Mouse (Mus musculus) gastrocnemius, postnatal 36 days (tissue): Measurements from ENCODE around the gene Sec14l3. TPM values are rescaled to one million over a fixed set of nuclear protein-coding genes. Genes with fewer than 3 reads are reported as not detected.

ENCODE experiments used
- DNase-seq, 2 experiments: peaks; one replicate each; pipeline ENCODE4 v3.0.0; 2022
- intact Hi-C: fragments of 180-260 bp; cut with DNase I; formaldehyde crosslinking; loops from one replicate; pipeline ENCODE4 v1.15.1; 2025
- total RNA-seq, 2 experiments: library from RNA; stranded (reverse); gene quantifications; 2 replicates each; pipeline ENCODE4 v1.2.3; 2021

Sec14l3 gene
- total RNA-seq, 2 experiments from 2014 or later = not detected

- intact Hi-C loops = loop anchor here (2.0 kb wide), 1 partner anchor 28 kb away; the partner anchor contains the start of gene Mtfp1
- DNase-seq = no peak
These were observed 58.3 kb downstream of the Sec14l3 start, which contains the start of gene Sec14l2 for GRCm38 (mm10) chr11:4122742-4123579. Sec14l2 (minus strand) TSS chr11:4123415.

GRCm38 (mm10) chr11:4123922-4124321 is 59.3 kb downstream of the Sec14l3 start:
- intact Hi-C loops = loop anchor here (2.0 kb wide), 1 partner anchor 29 kb away; the partner anchor contains the start of gene Mtfp1

GRCm38 (mm10) chr11:4127059-4127458 is 62.4 kb downstream of the Sec14l3 start:
- DNase-seq = no peak
- intact Hi-C loops = no loop called here

More at GRCm38 (mm10) chr11:4123922-4124321, 59.3 kb downstream of the Sec14l3 start:
- no peak for DNase-seq

Other genes starting within 250 kb of the Sec14l3 start
- under 1 TPM; 0.30 to 0.66 TPM for gene Osbp2, start 200.9 kb upstream of the Sec14l3 start, total RNA-seq
- gene 4921536K21Rik, start 169.7 kb upstream of the Sec14l3 start, total RNA-seq = under 1 TPM; 0.10 to 0.13 TPM
- 10 to 100 TPM in 1 of 2 experiments, 1 to 10 TPM in 1; 5.9 to 11.4 TPM for gene Dusp18, start 169.6 kb upstream of the Sec14l3 start, total RNA-seq
- 10 to 100 TPM; 20.4 to 21.2 TPM for gene Slc35e4, start 150.2 kb upstream of the Sec14l3 start, total RNA-seq
- 10 to 100 TPM; 15.3 to 15.5 TPM for gene Tcn2, start 132.7 kb upstream of the Sec14l3 start, total RNA-seq
- gene Pes1, start 100.9 kb upstream of the Sec14l3 start, total RNA-seq = 10 to 100 TPM; 31.3 to 35.5 TPM
- not detected for gene 4930556J24Rik, start 88.1 kb upstream of the Sec14l3 start, total RNA-seq
- gene Gal3st1, start 81.2 kb upstream of the Sec14l3 start, total RNA-seq = under 1 TPM; 0.26 to 0.42 TPM
- gene Sec14l4, start 33.4 kb upstream of the Sec14l3 start, total RNA-seq = not detected
- 10 to 100 TPM; 52.1 to 53.4 TPM for gene Mtfp1, start 30.6 kb downstream of the Sec14l3 start, total RNA-seq
- under 1 TPM; 0.33 to 0.42 TPM for gene Sec14l2, start 58.6 kb downstream of the Sec14l3 start, total RNA-seq
- 1 to 10 TPM; 4.4 to 5.5 TPM for gene Rnf215, start 70.4 kb downstream of the Sec14l3 start, total RNA-seq
- 1 to 10 TPM; 2.6 to 2.8 TPM for gene Ccdc157, start 95.5 kb downstream of the Sec14l3 start, total RNA-seq
- 10 to 100 TPM; 16.2 to 17.0 TPM for gene Sf3a1, start 95.5 kb downstream of the Sec14l3 start, total RNA-seq
- 1 to 10 TPM; 3.7 to 4.4 TPM for gene Tbc1d10a, start 121.9 kb downstream of the Sec14l3 start, total RNA-seq
- gene Castor1, start 153.4 kb downstream of the Sec14l3 start, total RNA-seq = 1 to 10 TPM; 2.2 to 3.0 TPM
- not detected for gene Osm, start 171.6 kb downstream of the Sec14l3 start, total RNA-seq
- under 1 TPM; 0.13 to 0.52 TPM for gene Lif, start 192.7 kb downstream of the Sec14l3 start, total RNA-seq